Mouse (Mus musculus): ENCODE data around the gene Olfr744.
"Not testable (repeated sequence)": the region's sequence is repeated elsewhere in the genome, so short reads cannot be mapped to it uniquely, and the experiment has no call there.

Gene Olfr744

GRCm38 (mm10) chr14:50614579-50614978, at the start of gene Olfr744:
Gene Olfr744, plus strand, starts transcription at chr14:50614879.
- DNase-seq, result no peak

GRCm38 (mm10) chr14:50573056-50573455, 41.6 kb upstream of the Olfr744 start:
- not testable (repeated sequence) for DNase-seq

GRCm38 (mm10) chr14:50639088-50639487, 24.4 kb downstream of the Olfr744 start, which contains the start of gene Olfr745:
Gene Olfr745, plus strand, starts transcription at chr14:50639388.
- DNase-seq, result no peak

- no peak for DNase-seq
Measured at GRCm38 (mm10) chr14:50646783-50647182, 32.1 kb downstream of the Olfr744 start, which contains the start of gene Olfr746. Gene Olfr746, plus strand, starts transcription at chr14:50647083.
